8 mouse cellular contexts compared by ENCODE assay signal in genomic region chr10:42269281-42270025, GRCm38 (mm10). TPM values are rescaled to one million over a fixed set of nuclear protein-coding genes. Genes with fewer than 3 reads are reported as not detected.
DNase-seq lines count a peak whose midpoint lies in the region; ATAC-seq and TF ChIP-seq lines count a peak whose summit lies in the region.

No protein-coding gene starts in this region.

- no peak for DNase-seq in gastrocnemius, adult 2 months
- DNase-seq in gastrocnemius, postnatal 14 days, result no peak
- peak; percentile 35 to 44 for DNase-seq in spleen, postnatal 14 days (ENCODE audit: low spot score in 2 of 2)
- no peak for DNase-seq in MN1 (ENCODE audit: low spot score)
- DNase-seq in Muller cell, postnatal 12 days (ENCODE audit: inconsistent ontology term), result no peak
- DNase-seq in ovary, postnatal 10 days (ENCODE audit: low spot score), result no peak

- no peak for TF ChIP-seq CTCF in gastrocnemius, adult 2 months (IDR thresholded peaks at IDR 0.05)
- TF ChIP-seq CTCF in bone marrow, adult 2 months (IDR thresholded peaks at IDR 0.05; ENCODE audit: control insufficient read depth, insufficient read depth, low read length), result no peak

- peaks cover 10% of the 10 kb centered on the region; the same call in 1 of the 2 replicates for H3K9me3 ChIP-seq in liver, embryonic 15.5 days (replicated peaks)

- H3K27me3 ChIP-seq in liver, embryonic 15.5 days, result no peaks in the 10 kb centered on the region

- TF ChIP-seq POLR2A in bone marrow, adult 2 months (IDR thresholded peaks at IDR 0.05; ENCODE audit: borderline replicate concordance, control insufficient read depth, low read depth, low read length), result peak; percentile 49; the same call in 1 of the 2 replicates

- H3K4me2 ChIP-seq in liver, embryonic 15.5 days, result peak overlapping the region; percentile 100

- peak overlapping the region; percentile 55 for H3K9ac ChIP-seq in liver, embryonic 15.5 days

- H3K27ac ChIP-seq in gastrocnemius, adult 2 months, result peak overlapping the region; percentile 77
- peak overlapping the region; percentile 83 for H3K27ac ChIP-seq in bone marrow, adult 2 months (ENCODE audit: control insufficient read depth, insufficient read depth, low read depth, low read length, poor library complexity)
- H3K27ac ChIP-seq in liver, embryonic 15.5 days (replicated peaks), result peak overlapping the region; percentile 96

- 5% methylated on average over 15 of the region's 15 CpGs for WGBS in bone marrow, adult 2 months
- 30% methylated on average over 15 of the region's 15 CpGs for WGBS in liver, embryonic 15.5 days (ENCODE audit: insufficient replicate concordance)

- peak overlapping the region; percentile 5 for H3K4me3 ChIP-seq in gastrocnemius, adult 2 months
- peak overlapping the region; percentile 21 for H3K4me3 ChIP-seq in bone marrow, adult 2 months (replicated peaks; ENCODE audit: control insufficient read depth, low read depth, low read length)
- peak overlapping the region; percentile 95 for H3K4me3 ChIP-seq in liver, embryonic 15.5 days (replicated peaks)

- intact Hi-C loops in gastrocnemius, adult 2 months (cut with DNase I), result loop anchor here (5.0 kb wide), 1 partner anchor 177 kb away; no protein-coding TSS in a partner anchor
- intact Hi-C loops in gastrocnemius, postnatal 14 days (cut with DNase I; ENCODE audit: low total_unique reads), result no loop called here

- no peak for ATAC-seq in liver, embryonic 15.5 days (ENCODE audit: insufficient read depth)

- H3K36me3 ChIP-seq in liver, embryonic 15.5 days (replicated peaks), result peaks cover 90% of the 10 kb centered on the region

- peaks cover 22% of the 10 kb centered on the region for H3K4me1 ChIP-seq in bone marrow, adult 2 months (ENCODE audit: control insufficient read depth, insufficient read depth, low read length)
- peaks cover 94% of the 10 kb centered on the region for H3K4me1 ChIP-seq in liver, embryonic 15.5 days (replicated peaks)

RNA-seq across cellular contexts. Expression of gene Foxo3, which starts 7.1 kb away (rescaled TPM):
- total RNA-seq in gastrocnemius, adult 2 months (2021), result 10 to 100 TPM; 25.7 to 40.5 TPM
- 10 to 100 TPM; 22.8 to 45.1 TPM for total RNA-seq in gastrocnemius, postnatal 14 days (2021)
- 34.9 and 51.5 TPM in 2 replicates for polyA plus RNA-seq in bone marrow, adult 2 months (2011; ENCODE audit: insufficient read depth, insufficient read length, low replicate concordance, missing spikeins)
- 15.1 and 15.9 TPM in 2 replicates for polyA plus RNA-seq in liver, embryonic 15.5 days (2015; fragmentation: Nextera tagmentation; extraction: Ambion mirVana)

Comparison
In these comparisons a context has a peak if more than half of its experiments do, and no peak if none do; other contexts are left out.
1. DNase-seq: peak in spleen, postnatal 14 days (2 of 2); none in gastrocnemius, adult 2 months (single experiment), gastrocnemius, postnatal 14 days (single experiment), MN1 (single experiment), Muller cell, postnatal 12 days (single experiment) and ovary, postnatal 10 days (single experiment).
2. H3K4me3 ChIP-seq: peak in every context shown above with its lines; median percentile 95 in liver, embryonic 15.5 days; 21 in bone marrow, adult 2 months; 5 in gastrocnemius, adult 2 months.
3. Peak in every context shown above with its lines, with median percentiles within 50 percentile points of each other: H3K27ac ChIP-seq.